Mouse (Mus musculus): Measurements from ENCODE around the gene Fam151b.

Fam151b gene

GRCm38 (mm10) chr13:92483852-92484463, at the start of gene Fam151b:
Gene Fam151b (minus strand): TSS chr13:92484015.
- DNase-seq (ENCODE audit: low read depth, low spot score), result peak; percentile 98

- DNase-seq (ENCODE audit: low read depth, low spot score), result peak; percentile 55
These were observed 48.4 kb upstream of the Fam151b start for GRCm38 (mm10) chr13:92532216-92532615.

- DNase-seq (ENCODE audit: low read depth, low spot score), result no peak
These were observed 47.4 kb upstream of the Fam151b start for GRCm38 (mm10) chr13:92531237-92531636.

- peak; percentile 97 for DNase-seq (ENCODE audit: low read depth, low spot score)
These were observed 47.0 kb upstream of the Fam151b start, which contains the start of gene Zfyve16 for GRCm38 (mm10) chr13:92530721-92531211. Gene Zfyve16 (minus strand): TSS chr13:92530868.

GRCm38 (mm10) chr13:92529828-92530720, 46.3 kb upstream of the Fam151b start:
- no peak for DNase-seq (ENCODE audit: low read depth, low spot score)

DNA sequence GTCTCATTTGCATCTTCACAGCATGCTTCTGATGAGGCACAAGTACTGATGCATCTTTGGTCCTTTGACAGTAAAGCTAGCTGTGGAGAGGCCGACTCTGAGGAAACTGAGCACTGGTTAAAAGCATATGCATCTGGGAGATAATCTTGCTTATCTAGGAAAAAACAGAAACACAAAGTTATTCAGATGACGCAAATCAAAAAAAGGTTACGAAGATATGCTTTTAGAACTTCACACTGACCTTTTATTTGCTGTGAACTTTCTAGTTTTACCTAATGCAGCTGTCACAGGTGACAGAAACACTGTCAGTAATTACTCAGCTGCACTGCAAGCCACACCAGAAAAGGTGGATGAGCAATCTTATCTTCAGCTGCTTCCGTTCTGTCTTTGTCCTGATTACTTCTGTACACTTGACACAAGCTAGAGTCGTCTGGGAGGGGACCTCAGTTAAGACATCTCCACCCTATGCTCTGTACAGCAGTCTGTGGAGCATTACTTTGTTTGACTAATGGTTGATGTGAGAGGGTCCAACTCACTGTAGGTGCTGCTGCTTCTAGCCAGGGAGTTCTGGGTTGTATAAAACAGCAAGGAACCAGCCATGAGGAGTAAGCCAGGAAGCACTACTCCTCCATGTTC, 39.5 kb upstream of the Fam151b start:
- DNase-seq (ENCODE audit: low read depth, low spot score), result no peak

DNA sequence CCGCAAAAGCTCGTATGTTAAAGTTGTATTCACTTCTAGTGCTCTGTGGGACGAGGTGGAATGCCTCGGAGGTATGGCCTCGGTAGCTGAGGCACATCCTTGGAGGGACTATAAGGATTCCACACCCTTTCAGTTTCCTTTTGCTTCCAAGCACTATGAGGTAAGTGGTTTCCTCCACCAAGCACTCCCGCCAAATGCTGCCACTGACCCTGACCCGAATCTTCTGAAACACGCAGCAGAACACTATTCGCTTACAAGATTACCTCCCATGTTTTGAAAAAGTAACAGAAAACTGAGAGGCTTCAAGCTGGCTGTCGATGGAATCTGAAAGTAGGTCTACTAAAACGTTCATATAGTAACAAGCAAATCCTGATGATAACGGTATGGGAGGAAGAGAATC, 21.1 kb upstream of the Fam151b start:
- DNase-seq (ENCODE audit: low read depth, low spot score), result no peak

- no peak for DNase-seq (ENCODE audit: low read depth, low spot score)
These were observed 8.1 kb upstream of the Fam151b start for GRCm38 (mm10) chr13:92491923-92492322.

GRCm38 (mm10) chr13:92490817-92491216, 7.0 kb upstream of the Fam151b start:
- no peak for DNase-seq (ENCODE audit: low read depth, low spot score)

DNA sequence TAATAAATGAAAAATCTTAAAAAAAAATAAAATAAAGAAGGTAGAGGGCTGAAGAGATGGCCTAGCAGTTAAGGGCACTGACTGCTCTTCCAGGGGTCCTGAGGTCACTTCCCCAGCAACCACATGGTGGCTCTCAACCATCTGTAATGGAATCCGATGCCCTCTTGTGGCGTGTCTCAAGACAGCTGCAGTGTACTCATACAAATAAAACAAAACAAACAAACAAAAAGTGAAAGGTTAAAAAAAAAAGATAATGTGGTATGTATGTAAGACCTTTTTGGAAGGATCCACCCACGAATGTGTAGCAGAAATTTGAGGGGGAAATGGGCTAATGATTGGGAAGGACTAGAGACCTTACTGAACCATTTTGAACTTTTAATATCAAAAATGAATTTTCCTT, 467 bp downstream of the Fam151b start:
- peak; percentile 85 for DNase-seq (ENCODE audit: low read depth, low spot score)

DNA sequence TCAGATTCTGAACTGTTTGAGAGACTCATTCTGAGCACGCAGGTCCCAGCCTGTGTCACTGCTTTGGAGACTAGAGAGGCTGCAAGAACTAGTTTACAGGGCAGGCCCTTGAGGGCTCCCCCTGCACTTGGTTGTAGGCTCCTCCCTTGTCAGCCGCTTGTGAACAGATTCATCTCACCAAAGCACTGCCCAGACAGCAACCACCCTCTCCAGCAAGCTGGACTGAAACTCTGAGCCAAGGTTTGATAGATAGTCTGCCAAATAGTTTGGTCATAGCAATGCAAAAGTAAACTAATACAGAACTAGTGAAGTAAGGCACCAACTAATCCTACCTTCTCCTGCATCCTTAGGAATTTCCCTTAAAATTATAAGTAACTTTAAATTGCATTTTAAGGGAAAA, 13.7 kb downstream of the Fam151b start:
- DNase-seq (ENCODE audit: low read depth, low spot score), result no peak

DNA sequence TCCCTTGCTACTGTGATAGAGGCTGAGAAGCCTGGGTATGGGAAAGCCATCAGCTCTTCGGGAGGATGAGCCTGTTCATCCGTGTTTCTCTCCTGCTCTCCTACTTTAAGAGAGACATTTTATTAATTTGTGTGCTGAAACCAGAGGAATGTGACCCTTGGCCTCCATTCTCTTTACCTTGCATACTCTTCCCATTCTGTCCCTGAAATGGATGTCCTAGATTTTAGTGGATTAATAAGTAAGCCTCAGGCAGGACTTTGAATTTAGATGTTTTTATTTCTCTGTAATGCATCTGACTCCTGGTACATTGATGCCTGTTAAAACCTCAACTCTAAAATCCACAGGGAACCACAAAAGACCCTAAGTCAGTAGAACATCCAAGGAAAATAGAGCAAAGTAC, 14.4 kb downstream of the Fam151b start:
- DNase-seq (ENCODE audit: low read depth, low spot score), result no peak

DNA sequence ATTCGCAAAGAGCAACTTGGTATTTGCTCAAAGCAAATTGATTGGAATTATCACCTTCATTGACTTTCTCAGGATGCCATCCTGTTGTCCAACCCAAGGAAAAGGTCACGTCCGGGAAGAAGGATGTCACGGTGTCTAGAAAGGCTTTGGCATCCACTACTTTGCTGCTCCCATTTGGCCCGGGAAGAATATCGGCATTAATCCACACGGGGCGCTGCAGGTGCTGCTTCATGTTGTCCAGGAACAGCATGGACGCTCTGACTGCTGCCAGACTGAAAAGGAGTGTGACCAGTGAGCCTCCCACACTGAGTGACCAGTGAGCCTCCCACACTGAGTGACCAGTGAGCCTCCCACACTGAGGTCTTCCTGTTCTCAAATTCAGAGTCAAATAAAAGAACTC, 15.9 kb downstream of the Fam151b start:
- no peak for DNase-seq (ENCODE audit: low read depth, low spot score)

DNA sequence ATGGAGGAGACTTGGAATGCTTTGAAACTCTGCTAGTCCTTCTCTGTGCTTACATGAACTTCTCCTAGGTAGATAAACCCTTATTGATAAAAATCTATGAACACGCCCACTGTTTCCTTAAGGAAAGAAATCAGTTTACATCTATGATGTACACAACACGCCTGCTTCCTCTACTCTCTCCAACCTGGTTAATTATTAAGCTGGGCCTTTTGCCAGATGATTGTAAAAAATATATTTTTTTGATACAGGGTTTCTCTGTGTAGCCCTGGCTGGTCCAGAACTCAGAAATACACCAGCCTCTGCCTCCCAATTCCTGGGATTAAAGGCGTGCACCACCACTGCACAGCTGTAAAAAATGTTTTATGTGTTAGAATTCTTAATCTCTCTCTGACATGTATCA, 19.1 kb downstream of the Fam151b start:
- no peak for DNase-seq (ENCODE audit: low read depth, low spot score)

DNA sequence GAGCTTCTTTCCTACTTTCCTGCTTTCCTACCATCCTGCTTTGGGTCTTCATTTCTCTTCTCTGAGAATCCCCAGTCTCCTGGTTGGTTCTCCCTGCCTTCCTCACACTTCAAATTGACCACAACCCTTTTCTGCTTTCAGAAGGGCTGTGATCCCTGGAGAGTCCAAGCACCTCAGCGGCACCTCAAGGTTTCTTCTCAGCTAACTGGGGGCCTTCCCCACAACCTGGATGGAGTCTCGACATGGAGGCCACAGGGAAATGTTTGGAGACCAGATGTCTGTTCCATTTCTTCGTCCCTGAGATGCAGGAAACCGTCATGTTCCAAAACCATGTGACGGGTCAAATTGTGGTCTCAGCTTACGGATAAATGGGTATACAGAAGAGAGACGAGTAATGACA, 36.9 kb downstream of the Fam151b start:
- DNase-seq (ENCODE audit: low read depth, low spot score), result no peak

- no peak for DNase-seq (ENCODE audit: low read depth, low spot score)
These were observed 43.5 kb downstream of the Fam151b start for GRCm38 (mm10) chr13:92440286-92440685.

DNA sequence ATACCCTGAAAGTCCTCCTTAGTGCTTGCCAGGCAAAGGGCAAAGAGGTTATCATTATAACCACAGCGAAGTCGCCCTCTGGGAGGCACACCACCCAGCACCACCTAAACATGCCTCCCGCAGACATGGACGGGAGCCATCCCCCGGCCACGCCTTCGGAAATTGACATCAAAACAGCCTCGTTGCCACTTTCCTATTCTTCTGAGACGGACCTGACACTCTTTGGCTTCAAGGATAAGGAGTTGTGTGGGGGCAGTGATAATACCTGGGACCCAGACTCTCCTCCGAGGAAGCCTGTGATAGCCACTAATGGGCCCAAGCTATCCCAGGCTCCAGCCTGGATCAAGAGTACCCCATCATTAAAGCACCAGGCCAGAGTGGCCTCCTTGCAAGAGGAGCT, 45.2 kb downstream of the Fam151b start:
- DNase-seq (ENCODE audit: low read depth, low spot score), result no peak

GRCm38 (mm10) chr13:92427351-92427855, 56.4 kb downstream of the Fam151b start:
- DNase-seq (ENCODE audit: low read depth, low spot score), result no peak

- no peak for DNase-seq (ENCODE audit: low read depth, low spot score)
These were observed 57.3 kb downstream of the Fam151b start for GRCm38 (mm10) chr13:92426294-92427051.

- no peak for DNase-seq (ENCODE audit: low read depth, low spot score)
These were observed 58.0 kb downstream of the Fam151b start, which contains the start of gene Ankrd34b for GRCm38 (mm10) chr13:92425758-92426264. Gene Ankrd34b (plus strand): TSS chr13:92425896.

- no peak for DNase-seq (ENCODE audit: low read depth, low spot score)
These were observed 60.1 kb downstream of the Fam151b start for GRCm38 (mm10) chr13:92423711-92424110.
